Mouse (Mus musculus) cortical plate, adult 2 months (tissue): ENCODE data around the gene Snrnp25. TPM values are rescaled to one million over a fixed set of nuclear protein-coding genes. Genes with fewer than 3 reads are reported as not detected.
A peak's percentile ranks its signal among the peaks of the same experiment; 100 is the strongest.

Experiments used
- H3K27ac ChIP-seq: fragments of 200-500 bp; 2 replicates; pipeline ENCODE4 v1.5.1; 2012; ENCODE audit warnings: low read length, control low read depth, inconsistent platforms; ENCODE audit not compliant: insufficient read depth
- H3K4me1 ChIP-seq: fragments of 200-500 bp; 2 replicates; pipeline ENCODE4 v1.6.1; 2011; ENCODE audit warnings: low read length; ENCODE audit not compliant: control insufficient read depth, insufficient read depth
- H3K4me3 ChIP-seq: fragments of 200-500 bp; 2 replicates; pipeline ENCODE4 v1.5.1; 2011; ENCODE audit warnings: mild to moderate bottlenecking, low read length, control low read depth; ENCODE audit not compliant: insufficient read depth
- CTCF ChIP-seq: fragments of 200-500 bp; IDR thresholded peaks from 2 replicates; pipeline ENCODE4 v1.5.1; 2011; ENCODE audit warnings: mild to moderate bottlenecking, control low read depth, low read length; ENCODE audit not compliant: insufficient read depth; ENCODE audit errors: extremely low read depth
- POLR2A ChIP-seq: fragments of 200-500 bp; IDR thresholded peaks from 2 replicates; pipeline ENCODE4 v1.6.1; 2011; ENCODE audit warnings: mild to moderate bottlenecking, low read length, control low read depth; ENCODE audit not compliant: insufficient read depth; ENCODE audit errors: extremely low read depth
- polyA plus RNA-seq: library from polyadenylated mRNA; depleted of rRNA; stranded (reverse); fragments of >200 nt; gene quantifications from 2 replicates; pipeline ENCODE4 v1.2.3, GENCODE M21; 2012

Snrnp25 gene
- polyA plus RNA-seq, 1 experiment: 51.8 TPM

- Histone ChIP-seq H3K27ac (no peak overlapping the region), H3K4me1 (no peaks in the 10 kb centered on the region), H3K4me3 (no peak overlapping the region)
- TF ChIP-seq POLR2A (no peak), CTCF (no peak)
Observed at GRCm38 (mm10) chr11:32201922-32202685, 3.1 kb upstream of the Snrnp25 start.

GRCm38 (mm10) chr11:32210623-32211022 is 5.4 kb downstream of the Snrnp25 start:
- no peak for TF ChIP-seq CTCF
- no peak for TF ChIP-seq POLR2A
- Histone ChIP-seq H3K4me1 (no peaks in the 10 kb centered on the region), H3K4me3 (no peak overlapping the region), H3K27ac (no peak overlapping the region)

GRCm38 (mm10) chr11:32215372-32216162 is 10.4 kb downstream of the Snrnp25 start:
- TF ChIP-seq CTCF (no peak), POLR2A (no peak)
- no peak overlapping the region for H3K27ac ChIP-seq
- H3K4me3 ChIP-seq: no peak overlapping the region
- no peaks in the 10 kb centered on the region for H3K4me1 ChIP-seq

- no peak overlapping the region for H3K27ac ChIP-seq
- TF ChIP-seq CTCF: peak; percentile 84
- no peak for TF ChIP-seq POLR2A
- H3K4me3 ChIP-seq: no peak overlapping the region
- no peaks in the 10 kb centered on the region for H3K4me1 ChIP-seq
Observed at GRCm38 (mm10) chr11:32216851-32217250, 11.6 kb downstream of the Snrnp25 start.

GRCm38 (mm10) chr11:32218501-32219050 is 13.4 kb downstream of the Snrnp25 start:
- H3K27ac ChIP-seq: no peak overlapping the region
- H3K4me3 ChIP-seq: no peak overlapping the region
- TF ChIP-seq POLR2A (no peak), CTCF (no peak)
- peaks cover 2% of the 10 kb centered on the region; the same call in 1 of the 2 replicates for H3K4me1 ChIP-seq

- no peak overlapping the region for H3K27ac ChIP-seq
- no peak overlapping the region for H3K4me3 ChIP-seq
- TF ChIP-seq POLR2A: no peak
- TF ChIP-seq CTCF: no peak
- H3K4me1 ChIP-seq: peaks cover 2% of the 10 kb centered on the region; the same call in 1 of the 2 replicates
Observed at GRCm38 (mm10) chr11:32219287-32219686, 14.1 kb downstream of the Snrnp25 start.

GRCm38 (mm10) chr11:32220607-32221224 is 15.5 kb downstream of the Snrnp25 start:
- H3K4me1 ChIP-seq: peaks cover 2% of the 10 kb centered on the region
- peak overlapping the region; percentile 41; the same call in 1 of the 2 replicates for H3K4me3 ChIP-seq
- no peak for TF ChIP-seq POLR2A
- TF ChIP-seq CTCF: no peak
- H3K27ac ChIP-seq: no peak overlapping the region

GRCm38 (mm10) chr11:32221225-32221950 is 16.2 kb downstream of the Snrnp25 start:
- Histone ChIP-seq H3K4me3 (peak overlapping the region; percentile 41), H3K4me1 (peaks cover 2% of the 10 kb centered on the region), H3K27ac (peak overlapping the region; percentile 66)
- TF ChIP-seq CTCF (no peak), POLR2A (no peak)

GRCm38 (mm10) chr11:32221951-32222409 is 16.8 kb downstream of the Snrnp25 start, which contains the start of gene Rhbdf1:
Rhbdf1 (minus strand) TSS chr11:32222300.
- TF ChIP-seq CTCF (no peak), POLR2A (no peak)
- Histone ChIP-seq H3K27ac (peak within 1 kb of the TSS; percentile 66), H3K4me1 (peaks cover 5% of the 10 kb centered on the region), H3K4me3 (peak within 1 kb of the TSS; percentile 41)
